In the genomic region with DNA sequence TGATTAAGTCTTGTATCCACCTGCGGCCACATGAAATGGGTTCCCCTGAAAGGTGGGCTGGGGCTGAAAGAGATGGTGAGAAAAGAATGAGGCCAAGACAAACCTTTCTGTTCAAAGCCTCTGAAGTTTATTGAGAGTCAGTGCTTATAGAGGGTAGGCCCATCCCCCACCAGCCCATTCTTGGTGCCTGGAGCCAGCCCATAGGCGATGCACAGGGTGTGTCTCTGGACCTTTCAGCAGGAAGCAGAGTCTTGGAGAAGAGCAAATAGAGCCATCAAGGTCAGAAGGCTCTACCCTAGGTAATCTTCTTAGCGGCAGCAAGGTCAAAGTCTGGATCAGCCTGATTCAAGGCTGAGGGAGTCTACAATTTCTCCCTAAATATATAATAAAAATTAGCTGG, we compare ENCODE assay signal across 17 mouse cellular contexts. TPM values are rescaled to one million over a fixed set of nuclear protein-coding genes. Genes with fewer than 3 reads are reported as not detected.
"Had no signal": no experiment of that assay in that cellular context is flagged by ENCODE, and none has a peak within 500 bp of the region (broad histone marks: within the 10 kb centered on the region; RNA-seq: fewer than 3 reads in every experiment).

No protein-coding gene starts in this region.

RNA-seq across cellular contexts. Expression of gene Mrgprb1, which starts 20.2 kb away (rescaled TPM):
- total RNA-seq: hematopoietic stem cell, adult 5-6 weeks; hindbrain, postnatal 0 days; layer of hippocampus, adult 8-10 months; layer of hippocampus, postnatal 10 days; layer of hippocampus, postnatal 36 days; left cerebral cortex, adult 18-20 months; left cerebral cortex, adult 2 months; left cerebral cortex, adult 8-10 months had no signal

RNA-seq across cellular contexts. Expression of gene Mrgprb8, which starts 47.6 kb away (rescaled TPM):
- total RNA-seq: heart, postnatal 10 days; heart, postnatal 14 days; heart, postnatal 25 days; heart, postnatal 36 days; heart, postnatal 4 days; hematopoietic stem cell, adult 5-6 weeks; hindbrain, postnatal 0 days; layer of hippocampus, adult 18-20 months; layer of hippocampus, adult 2 months; layer of hippocampus, adult 8-10 months; layer of hippocampus, postnatal 10 days; layer of hippocampus, postnatal 14 days; layer of hippocampus, postnatal 25 days; layer of hippocampus, postnatal 36 days; left cerebral cortex, adult 18-20 months; left cerebral cortex, adult 2 months; left cerebral cortex, adult 8-10 months had no signal
